Mouse (Mus musculus) central nervous system, embryonic 11.5 days (tissue): ENCODE results near the gene Olfr412. TPM values are rescaled to one million over a fixed set of nuclear protein-coding genes. Genes with fewer than 3 reads are reported as not detected.

Experiments
- polyA plus RNA-seq: library from polyadenylated mRNA; depleted of rRNA; stranded (reverse); fragments of >200 nt; gene quantifications from 2 replicates; pipeline ENCODE4 v1.2.3, GENCODE M21; 2012; rRNA removed

The Olfr412 gene
- not detected in 2 replicates for polyA plus RNA-seq

GRCm38 (mm10) chr11:74361769-74362168, at the start of gene Olfr412:
Olfr412 (plus strand) TSS chr11:74362069.

DNA sequence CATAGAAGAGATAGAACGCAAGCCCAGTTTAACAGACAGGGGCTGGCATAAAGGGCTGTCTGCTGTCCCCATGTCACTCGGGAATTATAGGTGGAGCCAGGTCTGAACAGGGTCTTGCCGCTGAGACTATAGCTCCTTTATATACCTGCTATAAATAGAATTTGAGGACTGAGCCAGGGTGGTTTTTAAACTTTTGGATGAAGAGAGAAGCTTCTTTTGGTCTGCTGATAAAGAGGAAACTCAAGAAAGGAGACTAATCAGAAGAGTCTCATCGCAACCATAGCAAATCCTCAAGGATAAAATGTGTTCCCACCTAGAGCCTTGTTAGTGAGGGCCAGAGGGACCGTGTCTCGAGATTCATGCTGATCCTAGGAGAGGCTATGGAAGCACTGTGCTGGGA, 23.9 kb upstream of the Olfr412 start, which contains the start of gene Olfr410:
Olfr410 (minus strand) TSS at position 101 of the 400 bp plus-strand sequence.

GRCm38 (mm10) chr11:74352550-74352949, 9.3 kb upstream of the Olfr412 start, which contains the start of gene Olfr411:
Olfr411 (minus strand) TSS chr11:74352650.

Other genes starting within 250 kb of the Olfr412 start
- gene Olfr401, start 248.4 kb upstream of the Olfr412 start, polyA plus RNA-seq: not detected in 2 replicates
- gene Olfr402, start 208.5 kb upstream of the Olfr412 start, polyA plus RNA-seq: not detected in 2 replicates
- gene Olfr403, start 175.8 kb upstream of the Olfr412 start, polyA plus RNA-seq: not detected in 2 replicates
- not detected in 2 replicates for gene Olfr43, start 150.7 kb upstream of the Olfr412 start, polyA plus RNA-seq
- not detected in 2 replicates for gene Olfr406, start 102.3 kb upstream of the Olfr412 start, polyA plus RNA-seq
- not detected in 2 replicates for gene Olfr59, start 78.3 kb upstream of the Olfr412 start, polyA plus RNA-seq
- not detected in 2 replicates for gene Olfr410, start 24.0 kb upstream of the Olfr412 start, polyA plus RNA-seq
- not detected in 2 replicates for gene Olfr411, start 9.4 kb upstream of the Olfr412 start, polyA plus RNA-seq
- gene Rap1gap2, start 248.8 kb downstream of the Olfr412 start, polyA plus RNA-seq: 5.2 and 5.9 TPM in 2 replicates